Comparison of ENCODE assay signal across 12 mouse cellular contexts in the genomic region with DNA sequence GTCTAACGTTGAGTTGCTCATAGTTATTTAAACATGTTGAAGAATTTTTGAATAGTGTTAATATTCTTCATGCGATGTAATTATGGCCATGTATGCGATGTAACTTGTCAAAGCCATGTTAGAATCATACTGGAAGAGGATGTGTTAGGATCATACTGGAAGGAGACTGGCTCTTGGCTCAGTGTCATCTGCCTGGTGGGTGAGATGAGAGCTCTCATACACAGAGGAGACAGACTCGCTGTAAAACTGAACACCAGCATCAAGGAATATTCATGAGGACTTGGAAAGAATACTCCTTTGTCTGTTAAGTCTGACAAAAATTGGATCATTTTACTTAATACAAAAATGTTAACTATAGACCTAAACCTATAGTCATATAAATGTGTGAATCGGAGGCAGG. TPM values are rescaled to one million over a fixed set of nuclear protein-coding genes. Genes with fewer than 3 reads are reported as not detected.
DNase-seq lines count a peak whose midpoint lies in the region; ATAC-seq lines count a peak whose summit lies in the region.
"Had no signal": no experiment of that assay in that cellular context is flagged by ENCODE, and none has a peak within 500 bp of the region (broad histone marks: within the 10 kb centered on the region; RNA-seq: fewer than 3 reads in every experiment).

No protein-coding gene starts in this region.

- intact Hi-C loops in left cerebral cortex, postnatal 4 days (cut with DNase I) = no loop called here
- intact Hi-C loops in left cerebral cortex, postnatal 36 days (cut with DNase I) = no loop called here

- peak; percentile 67 to 70 for DNase-seq in cerebellum, postnatal 14 days
- DNase-seq in cerebellum, adult 11-12 months = no peak
- DNase-seq in frontal cortex, postnatal 10 days (ENCODE audit: low spot score in 2 of 2) = no peak
- peak; percentile 37 for DNase-seq in left cerebral cortex, postnatal 4 days
- DNase-seq in left cerebral cortex, postnatal 36 days (ENCODE audit: low spot score in 2 of 2) = no peak
- no peak for DNase-seq in adrenal gland, adult (ENCODE audit: inconsistent age in 2 of 2, low spot score in 1 of 2)
- DNase-seq: adrenal gland, postnatal 14 days; cerebellum, adult 8-10 months; cerebellum, postnatal 36 days; gastrocnemius, postnatal 10 days had no signal

- ATAC-seq in frontal cortex, adult (ENCODE audit: low TSS enrichment) = peak; percentile 92
- ATAC-seq: intestine, embryonic 15.5 days had no signal

RNA-seq across cellular contexts. Expression of a gene that starts 55.4 kb away (rescaled TPM):
- total RNA-seq in left cerebral cortex, postnatal 4 days (2021) = 10 to 100 TPM; 11.0 to 11.9 TPM
- 10 to 100 TPM; 20.1 to 22.5 TPM for total RNA-seq in left cerebral cortex, postnatal 36 days (2021)

Comparison
In these comparisons a context has a peak if more than half of its experiments do, and no peak if none do; other contexts are left out.
1. DNase-seq: peak in cerebellum, postnatal 14 days (2 of 2) and left cerebral cortex, postnatal 4 days (single experiment); none in cerebellum, adult 11-12 months (single experiment), frontal cortex, postnatal 10 days (0 of 2), left cerebral cortex, postnatal 36 days (0 of 2) and adrenal gland, adult (0 of 2).